Mouse (Mus musculus): ENCODE results near the gene Gjd2. TPM values are rescaled to one million over a fixed set of nuclear protein-coding genes. Genes with fewer than 3 reads are reported as not detected.

Gjd2 gene
- polyA plus RNA-seq (2016; fragmentation: Nextera tagmentation; extraction: Ambion mirVana), result 0.08 and 0.15 TPM in 2 replicates

- Histone ChIP-seq H3K4me3 (peak within 1 kb of the TSS; percentile 63), H3K27me3 (replicated peaks; ENCODE audit: low read depth, poor library complexity, severe bottlenecking) (peaks cover 46% of the 10 kb centered on the region), H3K27ac (replicated peaks) (no peak within 1 kb of the TSS; the same call in 1 of the 2 replicates), H3K4me1 (peaks cover 12% of the 10 kb centered on the region), H3K9me3 (no peaks in the 10 kb centered on the region), H3K36me3 (replicated peaks) (no peaks in the 10 kb centered on the region)
- WGBS, result under 1% methylated on average over 60 of the region's 60 CpGs
- DNase-seq (ENCODE audit: low spot score), result peak; percentile 49
Observed at GRCm38 (mm10) chr2:114013295-114013771, at the start of gene Gjd2. Gene Gjd2 (minus strand): TSS chr2:114013619.

DNA sequence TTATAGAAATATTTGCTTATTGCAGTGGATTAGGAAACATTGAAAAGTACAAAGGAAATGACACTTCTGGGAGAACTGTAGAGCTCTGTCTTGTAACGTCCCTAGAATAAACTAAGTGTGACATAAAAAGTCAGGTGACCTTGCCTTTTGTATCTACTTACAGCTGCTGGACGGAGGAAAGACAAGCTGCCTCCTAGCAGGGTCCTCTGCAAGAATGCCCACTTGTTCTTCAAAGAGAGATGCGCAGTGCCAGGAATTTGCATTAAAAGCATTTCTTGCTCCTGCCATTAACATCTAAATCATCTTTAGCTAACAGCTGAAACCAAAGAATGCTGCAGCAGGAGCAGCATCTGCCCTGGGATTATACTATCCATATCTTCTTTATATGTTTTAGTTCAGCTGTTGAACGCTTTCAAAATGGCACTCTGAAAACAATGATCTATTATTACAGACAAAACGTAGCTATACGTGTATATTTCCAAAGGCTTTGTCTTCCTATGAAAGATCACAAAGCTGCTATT lies 46.7 kb upstream of the Gjd2 start:
- Histone ChIP-seq H3K4me3 (no peak overlapping the region), H3K27me3 (replicated peaks; ENCODE audit: low read depth, poor library complexity, severe bottlenecking) (no peaks in the 10 kb centered on the region), H3K9me3 (no peaks in the 10 kb centered on the region), H3K36me3 (replicated peaks) (no peaks in the 10 kb centered on the region), H3K4me1 (peaks cover 7% of the 10 kb centered on the region), H3K27ac (replicated peaks) (no peak overlapping the region)
- no peak for DNase-seq (ENCODE audit: low spot score)
- WGBS, result 52% methylated on average over 6 of the region's 6 CpGs

- H3K27ac ChIP-seq (replicated peaks), result no peak overlapping the region
- no peaks in the 10 kb centered on the region for H3K9me3 ChIP-seq
- peaks cover 7% of the 10 kb centered on the region for H3K4me1 ChIP-seq
- no peak overlapping the region for H3K4me3 ChIP-seq
- H3K27me3 ChIP-seq (replicated peaks; ENCODE audit: low read depth, poor library complexity, severe bottlenecking), result no peaks in the 10 kb centered on the region
- no peaks in the 10 kb centered on the region for H3K36me3 ChIP-seq (replicated peaks)
- DNase-seq (ENCODE audit: low spot score), result no peak
- 77% methylated on average over 1 of the region's 1 CpGs for WGBS
Observed at GRCm38 (mm10) chr2:114059608-114060007, 46.2 kb upstream of the Gjd2 start.

GRCm38 (mm10) chr2:114058226-114058796 lies 44.9 kb upstream of the Gjd2 start:
- Histone ChIP-seq H3K4me1 (peaks cover 7% of the 10 kb centered on the region), H3K36me3 (replicated peaks) (no peaks in the 10 kb centered on the region), H3K9me3 (no peaks in the 10 kb centered on the region), H3K4me3 (no peak overlapping the region), H3K27ac (replicated peaks) (no peak overlapping the region), H3K27me3 (replicated peaks; ENCODE audit: low read depth, poor library complexity, severe bottlenecking) (no peaks in the 10 kb centered on the region)
- DNase-seq (ENCODE audit: low spot score), result no peak
- 90% methylated on average over 10 of the region's 10 CpGs for WGBS

DNA sequence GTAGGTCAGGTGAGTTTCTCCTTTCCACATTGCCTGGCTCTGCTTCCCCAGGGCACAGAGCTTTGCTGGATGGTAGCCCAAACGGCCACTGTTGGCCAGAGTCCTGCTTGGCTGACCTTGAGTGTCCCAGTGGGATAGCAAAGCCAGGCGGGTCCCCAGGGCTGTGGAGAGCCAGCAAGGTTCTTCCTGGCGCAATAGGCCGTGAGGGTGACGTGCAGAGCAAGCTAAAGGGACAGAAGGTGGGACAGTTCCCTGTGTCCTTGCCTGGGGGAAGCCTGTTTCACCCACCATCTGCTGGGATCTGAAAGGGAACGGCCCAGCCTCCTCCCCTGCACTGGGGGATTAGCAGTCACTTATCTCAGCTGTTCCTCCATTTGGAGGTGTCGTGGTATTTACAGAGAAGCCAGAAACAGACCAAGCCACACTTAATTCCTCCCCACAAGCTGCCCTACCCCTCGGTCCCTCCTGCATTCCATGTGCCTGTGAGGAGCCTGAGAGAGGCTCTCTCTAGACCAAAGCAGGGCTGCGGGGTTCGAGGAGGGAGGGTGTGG lies 44.0 kb upstream of the Gjd2 start:
- Histone ChIP-seq H3K27me3 (replicated peaks; ENCODE audit: low read depth, poor library complexity, severe bottlenecking) (no peaks in the 10 kb centered on the region), H3K27ac (replicated peaks) (no peak overlapping the region), H3K36me3 (replicated peaks) (no peaks in the 10 kb centered on the region), H3K9me3 (no peaks in the 10 kb centered on the region), H3K4me3 (no peak overlapping the region), H3K4me1 (peaks cover 14% of the 10 kb centered on the region)
- no peak for DNase-seq (ENCODE audit: low spot score)
- WGBS, result 26% methylated on average over 10 of the region's 10 CpGs

- H3K4me3 ChIP-seq, result no peak overlapping the region
- 85% methylated on average over 4 of the region's 4 CpGs for WGBS
- no peak overlapping the region for H3K27ac ChIP-seq (replicated peaks)
- peaks cover 14% of the 10 kb centered on the region for H3K4me1 ChIP-seq
- H3K36me3 ChIP-seq (replicated peaks), result no peaks in the 10 kb centered on the region
- H3K9me3 ChIP-seq, result no peaks in the 10 kb centered on the region
- H3K27me3 ChIP-seq (replicated peaks; ENCODE audit: low read depth, poor library complexity, severe bottlenecking), result no peaks in the 10 kb centered on the region
- no peak for DNase-seq (ENCODE audit: low spot score)
Observed at GRCm38 (mm10) chr2:114054129-114054528, 40.7 kb upstream of the Gjd2 start.

- peaks cover 14% of the 10 kb centered on the region for H3K4me1 ChIP-seq
- no peak within 1 kb of the TSS for H3K27ac ChIP-seq (replicated peaks)
- H3K36me3 ChIP-seq (replicated peaks), result no peaks in the 10 kb centered on the region
- H3K4me3 ChIP-seq, result 0 out of 2 replicates have a peak within 1 kb of the TSS, but pooled peaks have one; percentile 12
- peak; percentile 21 for DNase-seq (ENCODE audit: low spot score)
- H3K9me3 ChIP-seq, result no peaks in the 10 kb centered on the region
- H3K27me3 ChIP-seq (replicated peaks; ENCODE audit: low read depth, poor library complexity, severe bottlenecking), result no peaks in the 10 kb centered on the region
- 48% methylated on average over 14 of the region's 14 CpGs for WGBS
Observed at GRCm38 (mm10) chr2:114052696-114053598, 39.5 kb upstream of the Gjd2 start, which contains the start of gene Actc1. Gene Actc1 (minus strand): TSS chr2:114053548.

DNA sequence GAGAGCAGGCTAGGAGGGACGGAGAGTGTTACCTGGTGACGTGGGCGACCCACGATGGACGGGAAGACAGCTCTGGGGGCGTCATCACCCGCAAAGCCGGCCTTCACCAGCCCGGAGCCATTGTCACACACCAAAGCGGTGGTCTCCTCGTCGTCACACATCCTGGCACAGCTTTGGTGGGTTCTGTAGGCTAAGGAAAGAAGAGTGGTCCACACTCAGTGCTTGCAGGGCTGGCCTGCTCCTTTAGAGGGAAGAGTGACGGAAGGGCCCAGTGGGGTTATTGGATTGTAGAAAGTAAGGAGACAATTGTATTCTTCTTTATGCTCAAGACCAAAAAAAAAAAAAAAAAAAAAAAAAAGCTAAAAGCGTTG lies 38.4 kb upstream of the Gjd2 start:
- Histone ChIP-seq H3K36me3 (replicated peaks) (no peaks in the 10 kb centered on the region), H3K27me3 (replicated peaks; ENCODE audit: low read depth, poor library complexity, severe bottlenecking) (no peaks in the 10 kb centered on the region), H3K27ac (replicated peaks) (no peak overlapping the region), H3K4me3 (no peak overlapping the region), H3K9me3 (no peaks in the 10 kb centered on the region), H3K4me1 (peaks cover 7% of the 10 kb centered on the region)
- 94% methylated on average over 13 of the region's 14 CpGs for WGBS
- no peak for DNase-seq (ENCODE audit: low spot score)

DNA sequence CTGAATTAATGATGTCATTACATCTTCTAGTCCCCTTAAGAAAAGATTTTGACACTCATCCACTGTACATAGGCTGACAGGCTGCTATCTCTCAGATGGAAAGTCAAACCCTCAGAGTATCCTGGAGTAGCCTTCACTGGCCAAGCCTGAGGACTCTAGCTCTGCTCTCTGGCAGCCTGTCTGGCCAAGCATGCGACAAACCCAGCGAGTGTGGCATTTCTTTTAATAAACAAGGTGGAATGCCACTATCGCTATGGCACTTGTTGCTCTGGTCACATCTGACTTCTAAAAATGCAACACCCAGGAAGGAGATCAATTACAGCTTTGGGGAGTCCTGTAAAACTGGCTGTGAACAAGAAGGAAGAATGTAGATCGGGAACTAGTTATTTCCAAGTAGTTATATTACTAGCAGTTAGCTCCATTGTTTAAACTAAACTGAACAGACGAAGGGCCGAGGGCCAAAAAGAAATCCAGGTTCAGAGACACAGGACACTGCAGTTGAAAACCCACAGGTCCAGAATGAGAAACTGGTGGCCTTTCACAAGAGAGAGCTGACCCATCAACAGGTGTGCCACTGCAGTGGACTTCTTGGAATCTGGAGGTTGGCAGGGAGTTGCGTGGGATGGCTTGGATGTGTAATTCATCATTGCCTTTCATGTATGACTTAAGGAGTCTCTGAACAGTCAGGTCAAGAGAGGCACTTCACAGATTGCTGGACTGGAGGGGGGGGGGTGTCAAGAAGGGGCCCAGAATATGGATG lies 37.9 kb upstream of the Gjd2 start:
- no peak overlapping the region for H3K27ac ChIP-seq (replicated peaks)
- H3K4me3 ChIP-seq, result no peak overlapping the region
- H3K4me1 ChIP-seq, result peaks cover 7% of the 10 kb centered on the region
- H3K27me3 ChIP-seq (replicated peaks; ENCODE audit: low read depth, poor library complexity, severe bottlenecking), result no peaks in the 10 kb centered on the region
- DNase-seq (ENCODE audit: low spot score), result no peak
- WGBS, result 92% methylated on average over 7 of the region's 7 CpGs
- H3K9me3 ChIP-seq, result no peaks in the 10 kb centered on the region
- H3K36me3 ChIP-seq (replicated peaks), result no peaks in the 10 kb centered on the region

DNA sequence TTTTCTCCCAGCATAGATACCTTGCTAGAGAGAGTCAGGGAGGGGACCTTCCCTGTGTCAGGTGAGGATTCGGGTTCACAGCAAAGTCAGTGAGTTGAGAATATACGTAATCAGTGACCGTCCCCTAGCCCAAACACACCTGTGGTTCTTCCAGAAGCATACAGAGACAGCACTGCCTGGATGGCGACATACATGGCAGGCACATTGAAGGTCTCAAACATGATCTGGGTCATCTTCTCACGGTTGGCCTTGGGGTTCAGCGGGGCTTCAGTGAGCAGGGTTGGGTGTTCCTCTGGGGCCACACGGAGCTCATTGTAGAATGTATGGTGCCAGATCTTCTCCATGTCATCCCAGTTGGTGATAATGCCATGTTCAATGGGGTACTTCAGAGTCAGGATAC lies 36.7 kb upstream of the Gjd2 start:
- Histone ChIP-seq H3K4me1 (peaks cover 7% of the 10 kb centered on the region), H3K36me3 (replicated peaks) (no peaks in the 10 kb centered on the region), H3K9me3 (no peaks in the 10 kb centered on the region), H3K27ac (replicated peaks) (no peak overlapping the region), H3K27me3 (replicated peaks; ENCODE audit: low read depth, poor library complexity, severe bottlenecking) (no peaks in the 10 kb centered on the region), H3K4me3 (no peak overlapping the region)
- 92% methylated on average over 7 of the region's 7 CpGs for WGBS
- no peak for DNase-seq (ENCODE audit: low spot score)

- Histone ChIP-seq H3K27me3 (replicated peaks; ENCODE audit: low read depth, poor library complexity, severe bottlenecking) (no peaks in the 10 kb centered on the region), H3K4me1 (peaks cover 7% of the 10 kb centered on the region), H3K9me3 (no peaks in the 10 kb centered on the region), H3K4me3 (no peak overlapping the region), H3K36me3 (replicated peaks) (no peaks in the 10 kb centered on the region), H3K27ac (replicated peaks) (no peak overlapping the region)
- WGBS, result 95% methylated on average over 7 of the region's 7 CpGs
- DNase-seq (ENCODE audit: low spot score), result no peak
Observed at GRCm38 (mm10) chr2:114049372-114049771, 36.0 kb upstream of the Gjd2 start.

Measured in embryonic facial prominence, embryonic 10.5 days (tissue).